Mouse (Mus musculus) stomach, postnatal 0 days (tissue): Measurements from ENCODE around the gene Rmnd5a. TPM values are rescaled to one million over a fixed set of nuclear protein-coding genes. Genes with fewer than 3 reads are reported as not detected.

Source experiments
- ATAC-seq: fragments of 200-750 bp; cut with Nextera tagmentation; 2 replicates; pipeline ENCODE4 v1.8.0; 2017; ENCODE audit not compliant: low FRiP score, low TSS enrichment
- DNase-seq: peaks from one replicate; pipeline ENCODE4 v3.0.0-alpha.2; 2016; ENCODE audit warnings: low spot score
- H3K27ac ChIP-seq: fragments of 300-500 bp; sonication (generic); replicated peaks from 2 replicates; pipeline ENCODE4 v1.5.1; 2014; ENCODE audit warnings: mild to moderate bottlenecking, control low read depth
- H3K27me3 ChIP-seq: fragments of 300-500 bp; sonication (generic); 2 replicates; pipeline ENCODE4 v1.6.1; 2014; ENCODE audit warnings: low read length; ENCODE audit not compliant: control insufficient read depth, insufficient read depth
- H3K36me3 ChIP-seq: fragments of 300-500 bp; sonication (generic); 2 replicates; pipeline ENCODE4 v1.6.1; 2014; ENCODE audit warnings: low read length, mixed read lengths; ENCODE audit not compliant: control insufficient read depth, insufficient read depth
- H3K4me1 ChIP-seq: fragments of 300-500 bp; sonication (generic); replicated peaks from 2 replicates; pipeline ENCODE4 v1.6.1; 2014; ENCODE audit warnings: antibody characterized with exemption; ENCODE audit not compliant: control insufficient read depth, insufficient read depth
- H3K4me2 ChIP-seq: fragments of 300-500 bp; sonication (generic); replicated peaks from 2 replicates; pipeline ENCODE4 v1.6.1; 2014; ENCODE audit warnings: low read depth, mild to moderate bottlenecking, control low read depth, moderate library complexity
- H3K4me3 ChIP-seq: fragments of 300-500 bp; sonication (generic); 2 replicates; pipeline ENCODE4 v1.5.1; 2014; ENCODE audit warnings: low read depth, low read length, control low read depth
- H3K9ac ChIP-seq: fragments of 300-500 bp; sonication (generic); 2 replicates; pipeline ENCODE4 v1.6.1; 2014; ENCODE audit warnings: mild to moderate bottlenecking, low read length, control low read depth, mixed read lengths
- H3K9me3 ChIP-seq: fragments of 300-500 bp; sonication (generic); 2 replicates; pipeline ENCODE4 v1.6.1; 2016; ENCODE audit warnings: low read length; ENCODE audit not compliant: control insufficient read depth
- CTCF ChIP-seq: IDR thresholded peaks from 2 replicates; pipeline ENCODE4 v1.5.1; 2016; ENCODE audit warnings: antibody characterized with exemption, low read depth, mild to moderate bottlenecking, moderate library complexity
- EP300 ChIP-seq: optimal IDR thresholded peaks from 2 replicates; pipeline ENCODE3; 2016; ENCODE audit warnings: antibody characterized with exemption
- WGBS: fragments of 180-500 bp; shearing (Covaris S2); extraction: QIAGEN DNeasy Blood & Tissue Kit; methylation state at CpG from one replicate; pipeline ENCODE4 v1.1.7; 2014; 5-methylcytosine and 5-hydroxymethylcytosine counted together
- polyA plus RNA-seq: library from polyadenylated mRNA; unstranded; fragments of >200 nt; fragmentation: Nextera tagmentation; extraction: Ambion mirVana; gene quantifications from 2 replicates; pipeline ENCODE4 v1.2.1, GENCODE M21; 2015

Rmnd5a gene
- 11.3 and 13.5 TPM in 2 replicates for polyA plus RNA-seq

- TF ChIP-seq EP300 (peak; percentile 89), CTCF (peak; percentile 67)
- peak; percentile 98 for ATAC-seq
These were observed at the start of gene Rmnd5a for GRCm38 (mm10) chr6:71440492-71441250. Gene Rmnd5a, minus strand, starts transcription at chr6:71440637.

GRCm38 (mm10) chr6:71487966-71488365, 47.5 kb upstream of the Rmnd5a start:
- Histone ChIP-seq H3K4me1 (no peaks in the 10 kb centered on the region), H3K4me3 (no peak overlapping the region), H3K9me3 (no peaks in the 10 kb centered on the region), H3K27ac (peak overlapping the region; percentile 58), H3K36me3 (no peaks in the 10 kb centered on the region), H3K27me3 (no peaks in the 10 kb centered on the region), H3K9ac (no peak overlapping the region; the same call in 1 of the 2 replicates), H3K4me2 (no peak overlapping the region)
- ATAC-seq (peak; percentile 85), DNase-seq (peak; percentile 57)
- TF ChIP-seq EP300 = no peak
- TF ChIP-seq CTCF = no peak
- WGBS = 22% methylated on average over 3 of the region's 4 CpGs

More at GRCm38 (mm10) chr6:71440492-71441250, at the start of gene Rmnd5a:
- under 1% methylated on average over 71 of the region's 75 CpGs for WGBS
- 0 out of 2 replicates have a peak, but pooled peaks cover 11% of the 10 kb centered on the region for H3K4me1 ChIP-seq
- H3K36me3 ChIP-seq = no peaks in the 10 kb centered on the region
- H3K4me3 ChIP-seq = peak within 1 kb of the TSS; percentile 97
- H3K27me3 ChIP-seq = no peaks in the 10 kb centered on the region
- peak within 1 kb of the TSS; percentile 97 for H3K9ac ChIP-seq
- peak; percentile 99 for DNase-seq
- H3K27ac ChIP-seq = peak within 1 kb of the TSS; percentile 99
- H3K4me2 ChIP-seq = peak within 1 kb of the TSS; percentile 88
- no peaks in the 10 kb centered on the region for H3K9me3 ChIP-seq

DNA sequence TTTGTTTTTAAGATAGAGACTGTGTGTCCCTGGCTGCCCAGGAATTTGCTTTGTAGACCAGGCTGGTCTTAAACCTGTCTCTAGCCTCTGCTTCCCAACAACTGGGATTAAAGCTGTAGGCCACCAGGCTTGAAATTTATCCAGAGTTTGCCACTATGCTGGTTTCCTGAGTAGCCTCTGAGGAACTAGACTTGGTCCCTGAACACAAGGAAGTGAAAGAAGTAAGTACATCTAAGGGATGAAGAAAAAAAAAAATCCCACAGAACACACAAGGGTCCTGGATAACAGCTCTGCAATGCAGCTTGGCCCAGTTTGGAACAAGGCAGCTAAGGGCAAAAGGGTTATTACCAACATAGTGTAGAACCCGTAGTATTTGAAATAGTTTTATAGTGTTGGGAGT, 46.4 kb upstream of the Rmnd5a start:
- 69% methylated on average over 1 of the region's 1 CpGs for whole genome bisulfite sequencing
- Histone ChIP-seq H3K4me1 (no peaks in the 10 kb centered on the region), H3K4me3 (no peak overlapping the region), H3K27ac (no peak overlapping the region), H3K4me2 (no peak overlapping the region), H3K27me3 (no peaks in the 10 kb centered on the region), H3K9ac (no peak overlapping the region), H3K9me3 (no peaks in the 10 kb centered on the region), H3K36me3 (no peaks in the 10 kb centered on the region)
- no peak for ATAC-seq
- TF ChIP-seq CTCF = no peak
- no peak for TF ChIP-seq EP300
- no peak for DNase-seq

DNA sequence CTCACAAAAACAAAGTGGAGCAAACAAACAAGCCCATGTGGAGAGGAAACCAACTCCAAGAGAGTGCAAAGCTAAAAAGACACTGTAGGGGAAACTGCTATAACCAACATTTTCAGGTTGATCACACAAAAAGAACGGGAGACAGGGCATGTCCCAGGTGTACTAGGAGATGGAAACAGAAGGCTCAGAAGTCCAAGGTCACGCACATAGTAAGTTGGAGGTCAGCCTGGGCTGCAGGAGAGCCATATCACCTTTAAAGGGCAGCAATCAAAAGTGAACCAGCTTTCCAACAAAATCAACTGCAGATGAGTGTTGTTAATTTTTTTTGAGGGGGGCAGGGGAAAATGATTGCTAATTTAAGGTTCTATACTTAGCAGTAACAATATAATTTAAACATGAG, 45.8 kb upstream of the Rmnd5a start:
- Histone ChIP-seq H3K27me3 (no peaks in the 10 kb centered on the region), H3K27ac (no peak overlapping the region), H3K4me3 (no peak overlapping the region), H3K4me2 (no peak overlapping the region), H3K36me3 (no peaks in the 10 kb centered on the region), H3K4me1 (no peaks in the 10 kb centered on the region), H3K9ac (no peak overlapping the region), H3K9me3 (no peaks in the 10 kb centered on the region)
- WGBS = 57% methylated on average over 2 of the region's 2 CpGs
- ATAC-seq = no peak
- no peak for DNase-seq
- TF ChIP-seq EP300 = no peak
- no peak for TF ChIP-seq CTCF

DNA sequence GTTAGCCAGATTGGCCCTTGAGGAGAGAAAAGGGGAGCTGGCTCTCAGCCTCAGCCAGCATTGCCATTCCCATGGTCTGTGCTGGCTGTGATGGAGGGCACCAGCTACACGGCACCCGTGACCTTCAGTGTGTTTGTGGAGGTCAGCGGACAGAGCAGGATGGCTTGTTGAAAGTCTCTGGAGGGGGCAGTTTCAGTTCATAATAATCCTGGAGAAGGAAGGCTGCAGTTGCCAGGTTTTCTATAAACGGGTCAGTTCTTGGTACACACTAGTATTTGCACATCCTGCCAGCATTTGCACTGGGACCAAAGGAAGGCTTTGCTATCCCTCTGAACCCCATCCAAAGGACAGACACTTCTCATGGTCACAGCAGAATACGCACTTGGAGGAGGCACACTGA, 44.8 kb upstream of the Rmnd5a start:
- no peak overlapping the region for H3K4me3 ChIP-seq
- no peak for DNase-seq
- 66% methylated on average over 5 of the region's 5 CpGs for WGBS

DNA sequence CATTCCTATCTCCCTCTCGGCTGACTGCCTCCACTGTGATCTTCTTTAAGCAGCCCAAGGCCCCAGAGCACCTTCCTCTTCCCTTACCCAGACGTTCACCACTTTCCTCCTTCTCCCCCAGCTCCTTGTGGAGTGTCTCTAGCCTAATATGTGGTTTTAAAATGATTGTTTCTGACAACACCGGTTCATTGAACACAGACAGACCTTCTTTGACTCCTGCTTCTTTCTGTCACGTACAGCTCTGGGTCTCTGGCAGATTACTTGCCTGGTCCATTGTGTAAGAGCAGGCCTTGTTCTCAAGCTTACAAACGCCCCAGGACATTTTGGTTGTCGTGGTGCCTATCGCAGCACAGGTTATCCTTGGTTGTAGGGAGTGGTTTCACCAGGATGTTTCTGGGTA, 40.7 kb upstream of the Rmnd5a start:
- DNase-seq = no peak
- Histone ChIP-seq H3K27me3 (no peaks in the 10 kb centered on the region), H3K36me3 (no peaks in the 10 kb centered on the region), H3K9me3 (no peaks in the 10 kb centered on the region), H3K27ac (no peak overlapping the region), H3K4me1 (no peaks in the 10 kb centered on the region), H3K4me2 (no peak overlapping the region), H3K9ac (no peak overlapping the region), H3K4me3 (no peak overlapping the region)
- TF ChIP-seq EP300 = no peak
- no peak for TF ChIP-seq CTCF
- WGBS = 72% methylated on average over 7 of the region's 7 CpGs
- no peak for ATAC-seq

More for the DNA sequence above, 44.8 kb upstream of the Rmnd5a start:
- Histone ChIP-seq H3K27me3 (no peaks in the 10 kb centered on the region), H3K9ac (no peak overlapping the region), H3K4me1 (no peaks in the 10 kb centered on the region), H3K9me3 (no peaks in the 10 kb centered on the region), H3K36me3 (no peaks in the 10 kb centered on the region), H3K4me2 (no peak overlapping the region), H3K27ac (no peak overlapping the region)
- TF ChIP-seq CTCF (no peak), EP300 (no peak)
- ATAC-seq = no peak
